Mouse (Mus musculus) lung, postnatal 4 days (tissue): ENCODE results near the gene Myocd.

Experiments used
- DNase-seq, 2 experiments: peaks; one replicate each; pipeline ENCODE4 v3.0.0; 2021

Gene Myocd

DNA sequence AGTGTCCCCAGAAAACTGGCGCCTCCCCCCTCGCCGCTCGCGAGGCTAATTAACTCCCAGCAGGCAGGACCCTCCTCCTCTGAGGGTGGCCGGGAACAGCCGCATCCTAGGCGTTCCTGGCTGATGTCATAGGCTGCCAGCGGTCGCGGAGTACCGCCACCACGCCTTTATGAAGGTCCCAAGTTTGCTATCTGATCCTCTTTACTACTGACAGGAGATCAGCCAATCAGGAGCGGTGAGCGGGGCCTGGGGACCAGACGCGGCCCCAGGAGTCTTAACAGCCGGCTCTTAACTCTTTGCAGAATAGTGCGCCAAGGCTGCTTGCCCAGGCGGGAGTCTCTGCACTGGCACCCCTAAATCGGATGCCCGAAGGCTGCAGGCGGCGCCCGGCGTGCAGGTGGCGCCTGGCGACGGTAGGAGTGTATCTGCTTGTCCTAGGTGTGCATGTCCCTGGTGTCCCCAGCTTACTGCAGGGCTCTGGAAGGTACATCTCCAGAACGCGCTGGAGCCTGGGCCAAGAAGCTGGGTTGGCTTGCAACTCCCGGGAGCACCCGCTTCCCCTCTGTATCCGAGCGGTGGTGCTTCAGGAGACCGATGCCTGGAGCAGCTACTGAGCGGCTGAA, at the start of gene Myocd:
Gene Myocd (minus strand): TSS at position 139 of the 623 bp plus-strand sequence.
- DNase-seq: peak; percentile 51 to 78

DNA sequence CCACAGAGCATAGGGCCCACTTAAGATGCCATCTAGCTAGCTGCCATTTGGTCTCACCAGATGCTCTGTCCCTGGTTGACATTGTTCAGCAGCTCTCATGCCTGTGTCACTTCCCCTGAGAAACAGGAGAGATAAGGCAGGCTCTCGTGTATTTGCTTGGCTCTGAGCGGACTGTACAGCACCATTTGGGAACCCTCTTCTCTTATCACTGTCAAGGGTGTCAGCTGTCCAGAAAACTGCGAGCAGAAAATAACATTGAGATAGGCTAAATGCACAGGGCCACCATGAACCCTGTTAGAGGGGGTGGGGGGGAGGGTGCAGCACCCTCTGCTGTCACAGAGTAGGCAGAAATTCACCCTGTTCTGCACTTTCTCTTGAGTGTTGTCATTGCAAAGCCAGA, 34.0 kb upstream of the Myocd start:
- no peak for DNase-seq

DNA sequence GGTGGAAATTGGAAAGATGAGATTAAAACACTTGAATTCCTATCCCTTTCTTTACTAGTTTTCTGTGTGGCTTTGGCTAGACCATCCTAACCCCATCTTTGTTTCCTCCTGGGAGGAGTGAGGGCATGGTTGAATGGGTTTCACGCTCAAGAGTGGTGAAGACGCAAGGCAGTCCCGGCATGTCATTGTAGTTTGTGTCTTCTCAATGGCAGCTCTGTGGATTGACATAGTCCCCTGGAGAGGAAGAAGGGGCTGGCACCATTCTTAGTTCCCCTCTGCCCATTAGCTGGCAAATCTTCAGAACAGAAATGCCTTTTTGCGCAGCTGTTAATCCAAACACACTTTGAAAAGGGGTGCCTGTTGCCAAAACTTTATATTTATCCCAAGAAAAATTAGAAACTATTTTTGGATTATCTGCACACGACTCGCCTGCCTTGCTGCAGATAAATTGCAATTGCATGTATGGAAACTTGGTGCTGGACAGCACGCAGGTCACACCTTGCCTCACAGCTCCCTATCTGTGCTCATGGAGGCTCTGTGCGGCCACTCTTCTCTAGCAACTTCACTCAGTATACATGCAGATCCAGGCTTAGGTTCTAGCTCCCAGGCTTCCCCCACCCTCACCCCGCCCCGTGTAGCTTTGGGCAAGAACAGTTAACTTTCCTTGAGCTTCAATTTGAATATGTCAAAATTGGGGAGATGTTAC, 24.5 kb upstream of the Myocd start:
- DNase-seq: peak in 1 of 2 experiments; percentile 26

DNA sequence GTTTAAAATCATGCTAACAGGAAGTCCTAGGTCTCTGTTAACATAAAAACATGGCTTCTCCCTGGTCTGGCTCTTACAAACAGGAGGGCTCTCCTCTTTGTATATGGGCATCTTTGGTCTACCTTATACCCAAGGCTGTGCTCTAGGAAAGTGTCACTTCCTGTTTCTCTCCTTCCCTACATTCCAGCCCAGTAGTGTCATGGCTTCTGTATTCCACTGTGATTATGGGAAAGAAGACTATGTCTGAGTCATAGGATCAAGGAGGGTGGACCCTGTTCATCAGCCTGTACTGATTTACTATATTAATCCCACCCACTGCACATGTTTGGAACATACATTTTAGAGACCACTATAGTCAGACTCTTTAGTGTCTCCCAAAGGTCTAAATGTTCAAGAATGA, 23.2 kb upstream of the Myocd start:
- no peak for DNase-seq

DNA sequence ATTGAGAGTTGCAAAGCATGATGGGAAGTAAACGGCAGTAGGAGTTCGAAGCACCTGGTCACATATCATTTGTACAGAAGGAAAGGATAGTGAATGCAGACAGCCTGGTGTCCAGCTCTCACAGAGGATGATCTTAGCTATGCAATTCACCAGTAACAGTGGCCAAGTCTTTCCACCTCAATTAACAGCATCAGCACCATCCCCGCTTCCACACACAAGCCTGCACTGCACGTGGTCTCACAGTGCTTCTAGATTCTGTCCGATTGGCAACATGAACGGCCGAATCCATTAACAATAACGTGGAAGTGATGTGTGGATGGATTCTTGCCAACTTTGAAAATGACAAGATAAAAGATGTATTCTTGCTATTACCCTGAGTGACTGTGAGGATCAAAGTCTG, 17.9 kb upstream of the Myocd start:
- DNase-seq: no peak

DNA sequence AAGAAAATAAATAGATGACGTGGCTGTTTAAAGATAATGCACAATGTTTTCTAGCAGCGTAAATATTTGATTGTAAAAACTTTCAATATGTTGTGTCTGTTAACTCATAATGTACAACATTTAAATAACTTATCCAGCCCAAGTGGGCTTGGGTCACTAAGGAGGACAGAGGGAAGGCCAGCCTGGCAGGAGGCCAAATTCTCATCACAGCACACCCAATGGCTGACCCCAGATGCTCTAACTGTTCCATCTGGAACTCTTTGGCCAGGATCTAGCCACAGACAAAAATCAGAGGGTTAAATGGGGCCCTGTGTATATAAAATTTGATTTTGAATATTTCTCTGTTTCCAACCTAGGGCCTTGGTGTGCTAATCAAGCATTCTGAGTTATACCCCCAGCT, 16.4 kb upstream of the Myocd start:
- peak in 1 of 2 experiments; percentile 44 for DNase-seq

DNA sequence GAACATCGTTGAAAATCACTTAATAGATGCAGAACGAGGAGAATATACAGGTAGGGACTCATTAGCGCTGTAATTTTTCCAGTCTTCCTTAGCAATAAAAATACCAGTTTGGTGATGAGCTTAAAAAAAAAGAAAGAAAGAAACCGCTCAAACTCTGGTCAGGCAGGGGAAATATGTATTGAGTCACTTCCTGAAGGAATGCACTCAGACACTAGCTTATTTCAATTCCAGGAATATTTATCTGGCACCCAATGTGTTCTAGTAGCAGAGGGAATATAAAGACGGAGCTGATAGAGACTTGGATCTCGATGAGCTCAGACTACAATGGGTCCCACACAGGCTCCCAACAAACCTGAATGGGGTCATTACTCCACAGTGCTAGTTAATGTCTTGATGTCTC, 5.7 kb upstream of the Myocd start:
- no peak for DNase-seq

DNA sequence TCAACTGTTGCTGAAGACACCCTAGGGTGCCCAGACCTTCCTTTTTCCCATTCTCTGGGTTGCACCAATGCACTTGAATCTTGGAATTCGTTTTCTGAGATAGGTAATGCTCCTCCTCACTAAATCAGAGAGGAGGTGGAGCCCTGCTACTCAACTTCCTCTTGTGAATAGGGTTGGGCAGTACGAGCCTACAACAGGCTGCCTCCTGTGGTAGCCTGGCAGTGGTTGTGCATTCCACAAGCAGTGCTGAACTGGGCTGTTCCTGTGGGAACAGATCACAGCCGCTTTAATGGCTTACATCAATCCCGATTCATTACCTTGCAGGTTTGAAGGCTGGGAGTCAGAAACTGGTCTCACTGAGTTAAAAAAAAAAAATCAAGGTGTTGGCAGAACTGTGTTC, 1.2 kb upstream of the Myocd start:
- peak in 1 of 2 experiments; percentile 32 for DNase-seq

DNA sequence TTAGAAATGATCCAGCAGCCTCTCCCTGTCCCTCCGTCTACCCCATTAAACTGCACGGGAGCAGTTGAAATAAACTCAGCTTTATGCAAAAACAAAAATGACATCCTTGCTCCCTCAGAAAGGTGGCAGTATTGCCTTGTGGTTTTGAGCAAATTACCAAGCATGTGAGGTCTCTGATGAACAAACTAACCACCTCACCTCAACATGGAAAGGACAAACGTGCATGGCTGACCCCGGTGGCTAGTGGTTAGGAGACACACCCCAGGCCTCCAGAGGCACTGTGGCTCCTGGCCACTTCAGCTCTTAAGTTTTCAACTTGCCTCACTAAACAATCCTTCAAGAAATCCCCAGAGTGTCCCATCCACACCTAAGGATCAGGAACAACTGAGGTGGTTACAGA, 1.5 kb downstream of the Myocd start:
- peak; percentile 25 to 28 for DNase-seq

DNA sequence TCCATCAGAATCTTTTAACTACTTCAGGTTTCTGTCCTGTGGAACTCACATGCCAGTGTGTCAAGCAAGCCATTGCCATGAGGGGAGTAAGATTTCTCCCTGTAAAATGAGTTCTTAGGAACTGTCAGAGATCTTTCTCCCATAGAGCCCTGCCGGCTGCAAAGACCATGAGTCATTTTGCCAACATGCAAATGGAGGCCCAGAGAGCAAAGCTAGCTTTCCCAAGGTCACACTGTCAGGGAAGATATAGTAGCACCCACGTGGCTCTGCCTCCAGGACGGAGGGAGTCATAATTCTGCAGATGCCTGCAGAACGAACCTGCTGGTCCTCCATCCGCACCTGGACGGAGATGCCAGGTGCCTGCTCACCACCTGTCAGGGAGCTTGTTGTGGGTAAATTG, 6.3 kb downstream of the Myocd start:
- no peak for DNase-seq

DNA sequence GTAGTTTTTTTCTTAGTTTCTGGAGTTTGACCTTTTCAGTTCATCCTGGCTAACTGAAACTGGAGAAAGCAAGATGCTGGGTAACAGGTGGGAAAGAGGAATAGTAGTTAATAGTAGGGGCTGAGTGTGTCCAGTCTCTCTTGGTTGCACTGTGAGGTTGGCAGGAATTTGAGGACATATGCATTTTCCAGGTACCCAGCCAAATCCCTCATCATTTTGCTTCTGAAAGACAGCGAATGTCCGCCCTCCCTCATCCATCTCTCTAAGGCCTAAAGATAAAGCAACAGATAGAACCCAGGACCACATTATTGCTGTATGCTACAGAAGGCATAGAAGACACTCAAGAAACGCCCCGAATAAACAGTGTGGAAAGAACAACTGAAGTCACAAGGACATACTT, 10.8 kb downstream of the Myocd start:
- DNase-seq: no peak

DNA sequence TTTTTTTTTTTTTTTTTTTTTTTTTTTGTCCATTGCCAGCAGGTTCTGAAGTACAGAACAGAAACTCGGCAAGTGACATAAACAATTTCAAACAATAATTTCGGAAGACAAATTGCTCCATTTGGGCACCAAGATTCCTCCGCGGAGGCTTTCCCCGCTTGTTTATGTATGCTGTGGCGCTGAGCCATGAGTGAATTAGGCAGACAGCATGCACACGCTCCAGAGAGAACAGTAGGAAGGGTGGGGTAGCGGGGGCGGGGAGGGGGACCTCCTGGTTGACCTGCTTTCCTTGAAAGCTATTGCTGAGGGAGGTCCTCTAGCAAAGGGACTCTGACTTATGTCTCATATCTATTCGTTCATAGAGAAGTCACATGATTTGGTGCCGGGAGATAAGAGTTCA, 13.6 kb downstream of the Myocd start:
- DNase-seq: peak; percentile 53 to 60

DNA sequence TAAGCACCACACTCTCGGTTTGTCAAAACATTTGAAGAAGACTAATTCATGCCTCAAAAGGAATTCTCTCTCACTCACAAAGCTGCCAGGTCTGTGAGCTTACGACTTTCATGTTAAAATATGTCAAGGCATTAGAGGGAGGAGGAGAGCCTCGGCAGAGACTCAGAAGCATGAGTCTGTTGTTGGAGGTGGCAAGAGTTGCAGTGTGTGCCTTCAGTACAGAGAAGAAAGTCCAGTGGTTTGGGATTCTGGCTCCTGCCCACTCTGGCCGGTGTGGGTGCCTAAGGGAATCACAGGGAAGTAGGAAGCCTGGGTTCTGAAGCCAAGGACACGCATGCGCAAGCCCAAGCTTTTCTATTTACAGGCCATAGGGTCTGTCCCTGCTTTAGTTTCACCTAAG, 14.2 kb downstream of the Myocd start:
- no peak for DNase-seq

DNA sequence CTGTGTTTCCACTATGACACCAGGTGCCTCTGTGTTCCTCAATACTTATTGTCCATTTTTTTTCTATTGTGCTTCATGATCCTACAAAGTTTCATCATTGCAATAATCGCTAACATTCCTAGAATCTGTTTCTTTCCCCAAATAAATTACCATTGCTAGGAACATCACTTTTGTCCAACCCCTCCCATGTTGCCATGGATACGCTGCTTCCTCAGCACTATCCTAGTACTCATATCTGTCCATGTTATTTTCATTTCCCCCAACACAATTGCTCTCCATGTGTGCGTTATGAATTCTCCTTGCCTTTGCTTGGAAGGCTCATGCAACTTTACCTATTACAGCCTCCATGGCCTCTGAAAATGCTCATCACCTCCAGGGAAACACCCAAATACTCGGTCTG, 19.4 kb downstream of the Myocd start:
- no peak for DNase-seq

DNA sequence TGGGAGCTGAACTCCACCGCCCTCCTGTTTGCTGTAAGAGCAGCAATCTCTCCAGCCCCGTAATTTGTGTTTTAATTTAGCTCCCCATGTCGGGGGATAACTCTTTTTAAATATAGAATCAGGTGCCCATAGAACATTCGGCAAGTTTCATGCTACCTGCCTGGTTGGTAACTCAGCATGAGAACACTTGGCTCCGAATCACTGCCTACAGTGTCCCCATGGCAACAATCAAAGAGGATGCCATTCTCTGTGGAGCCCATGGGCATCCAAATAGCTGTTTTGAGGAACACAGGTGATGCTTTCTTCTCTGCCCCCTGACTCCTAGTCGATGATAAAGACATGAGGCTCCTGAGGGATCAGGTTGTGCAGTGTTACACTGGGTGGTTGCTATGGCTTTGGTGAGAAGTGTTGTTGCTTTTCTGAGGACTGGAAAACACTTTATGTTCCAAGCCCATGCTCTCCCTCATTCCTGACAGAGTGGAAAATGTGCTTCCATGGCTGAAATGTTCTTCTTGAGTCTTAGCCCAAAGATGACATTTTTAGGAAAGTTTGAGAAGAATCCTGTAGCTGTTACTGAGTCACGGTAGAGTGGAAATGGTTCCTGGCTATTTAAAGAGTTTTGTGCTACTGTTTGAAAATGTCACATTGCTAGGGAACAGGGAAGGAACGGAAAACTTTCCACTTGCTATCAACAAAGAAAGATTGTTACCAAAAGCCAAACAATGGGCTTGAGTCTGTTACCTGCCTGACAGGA, 23.3 kb downstream of the Myocd start:
- DNase-seq: no peak

DNA sequence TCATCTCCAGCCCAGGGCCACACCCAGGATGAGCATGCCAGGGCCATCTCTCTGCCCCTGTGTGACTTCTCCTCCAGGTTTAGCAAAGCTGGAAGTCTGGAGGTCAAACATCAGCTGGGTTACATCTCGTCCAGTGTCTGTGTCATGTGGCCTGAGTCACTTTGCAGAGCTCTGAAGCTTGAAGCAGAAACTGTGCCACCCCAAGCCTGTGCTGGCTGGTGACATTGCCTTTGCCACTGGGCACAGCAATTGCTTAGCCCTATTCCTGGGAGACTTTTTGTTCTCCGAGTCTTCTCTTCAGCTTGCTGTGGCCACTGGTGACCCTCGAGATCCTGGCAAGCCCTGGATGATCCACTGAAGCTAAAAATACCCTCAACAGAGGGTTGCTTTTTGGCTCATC, 26.2 kb downstream of the Myocd start:
- DNase-seq: no peak

DNA sequence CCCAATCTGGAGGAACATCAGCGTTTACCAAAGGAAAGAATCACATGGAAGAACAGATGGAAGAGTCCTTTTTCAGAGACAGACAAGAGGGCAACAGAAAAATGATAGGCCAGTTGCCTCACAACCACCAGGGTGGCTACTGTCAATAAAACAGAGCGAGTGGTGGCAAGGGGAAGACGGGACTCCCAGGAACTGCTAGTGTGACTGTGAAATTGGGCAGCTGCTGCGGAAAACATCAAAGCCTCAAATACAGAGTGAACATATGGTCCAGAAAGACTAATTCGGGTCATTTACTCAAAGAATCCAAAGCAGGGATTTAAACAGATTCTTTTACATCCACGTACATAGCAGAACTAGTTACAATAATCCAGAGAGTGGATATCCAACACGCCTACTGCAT, 29.3 kb downstream of the Myocd start:
- DNase-seq: peak in 1 of 2 experiments; percentile 30

DNA sequence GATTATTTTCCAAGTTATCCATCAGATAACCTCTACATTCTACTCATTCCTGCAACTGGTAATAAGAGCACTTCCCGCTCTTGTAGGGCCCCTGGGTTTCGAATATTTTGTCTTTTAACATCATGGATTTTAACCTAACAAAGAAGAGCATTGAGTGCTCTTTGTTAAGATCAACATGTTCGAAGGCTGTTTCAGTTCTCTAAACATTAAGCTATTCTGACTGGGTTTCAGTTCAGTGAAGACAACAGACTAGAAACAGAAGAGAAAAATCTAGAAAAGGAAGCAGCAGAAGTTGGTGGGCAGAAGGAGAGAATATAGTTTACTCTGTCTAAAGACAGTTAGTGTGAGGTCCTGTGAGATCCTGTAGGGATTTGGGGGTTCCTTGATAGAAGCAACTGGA, 31.9 kb downstream of the Myocd start:
- no peak for DNase-seq

DNA sequence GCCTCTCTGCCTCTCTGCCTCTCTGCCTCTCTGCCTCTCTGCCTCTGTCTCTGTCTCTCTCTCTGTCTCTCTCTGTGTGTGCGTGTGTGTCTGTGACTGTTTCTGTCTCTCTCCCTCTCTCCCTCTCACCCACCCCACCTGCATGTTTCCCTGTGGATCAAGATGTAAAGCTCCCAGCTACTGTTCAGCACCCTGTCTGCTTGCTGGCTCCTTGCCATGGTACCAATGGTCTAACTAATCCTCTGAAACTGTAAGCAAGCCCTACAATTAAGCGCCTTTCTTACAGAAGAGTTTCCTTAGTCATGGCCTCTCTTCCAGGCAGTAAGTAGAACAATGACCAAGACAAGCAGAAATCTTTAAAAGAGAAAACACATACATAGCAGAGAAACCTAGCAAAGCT, 32.9 kb downstream of the Myocd start:
- no peak for DNase-seq

DNA sequence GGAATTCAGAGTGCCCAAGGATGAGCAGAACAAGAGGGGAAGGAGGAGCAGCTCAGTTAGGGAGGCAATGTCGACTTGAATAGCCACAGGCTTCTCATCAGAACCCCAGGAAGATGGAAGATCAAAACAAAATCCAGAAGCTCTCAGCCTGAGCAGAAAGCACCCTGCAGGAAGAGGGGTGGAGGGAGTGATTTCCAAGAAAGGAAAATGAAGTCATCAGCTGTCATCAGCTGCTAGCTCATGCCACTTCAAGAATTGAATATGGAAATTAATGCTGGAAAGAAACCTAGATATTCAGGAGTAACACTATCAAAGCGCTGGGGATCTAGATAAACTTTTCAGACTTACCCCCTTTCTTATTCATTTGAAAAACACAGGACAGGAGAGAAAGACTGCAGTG, 34.4 kb downstream of the Myocd start:
- no peak for DNase-seq

DNA sequence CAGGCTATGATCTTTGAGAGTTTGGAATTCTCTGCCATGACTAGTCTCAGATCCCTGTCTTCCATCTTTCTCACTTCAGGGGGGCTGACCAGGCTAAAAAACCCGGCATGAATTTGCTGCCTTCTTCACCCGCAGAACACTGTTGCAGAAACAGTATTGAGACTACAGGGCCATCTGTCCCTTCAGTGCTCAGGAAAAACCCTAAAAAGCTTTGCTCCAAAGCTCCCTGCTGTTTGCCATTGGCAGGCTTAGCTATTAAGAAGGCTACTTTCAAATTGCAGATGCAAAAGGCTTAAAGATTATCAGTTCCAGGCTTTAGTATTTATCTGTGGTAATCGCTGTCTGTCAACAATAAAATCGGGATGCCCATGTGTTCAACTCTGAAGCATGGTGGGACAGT, 38.0 kb downstream of the Myocd start:
- DNase-seq: no peak

DNA sequence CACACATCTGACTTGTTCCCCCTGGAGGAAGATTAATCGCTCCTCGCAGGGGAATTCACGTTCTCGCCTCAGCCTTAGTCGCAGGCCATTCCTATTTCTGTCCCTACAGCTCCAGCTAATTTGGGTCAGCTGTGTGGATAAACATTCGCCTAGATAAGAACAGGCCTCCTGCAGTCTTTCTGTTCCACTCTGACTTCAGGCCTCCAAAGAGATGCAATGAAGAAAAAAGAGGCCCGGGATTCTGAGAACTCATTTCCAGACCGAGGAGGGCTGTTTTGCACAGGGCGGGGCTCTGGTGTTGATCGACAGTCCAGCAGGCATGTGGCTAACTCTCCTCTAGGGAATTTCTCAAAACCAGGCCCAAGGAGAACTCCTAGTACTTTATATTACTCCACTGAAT, 43.0 kb downstream of the Myocd start:
- no peak for DNase-seq

DNA sequence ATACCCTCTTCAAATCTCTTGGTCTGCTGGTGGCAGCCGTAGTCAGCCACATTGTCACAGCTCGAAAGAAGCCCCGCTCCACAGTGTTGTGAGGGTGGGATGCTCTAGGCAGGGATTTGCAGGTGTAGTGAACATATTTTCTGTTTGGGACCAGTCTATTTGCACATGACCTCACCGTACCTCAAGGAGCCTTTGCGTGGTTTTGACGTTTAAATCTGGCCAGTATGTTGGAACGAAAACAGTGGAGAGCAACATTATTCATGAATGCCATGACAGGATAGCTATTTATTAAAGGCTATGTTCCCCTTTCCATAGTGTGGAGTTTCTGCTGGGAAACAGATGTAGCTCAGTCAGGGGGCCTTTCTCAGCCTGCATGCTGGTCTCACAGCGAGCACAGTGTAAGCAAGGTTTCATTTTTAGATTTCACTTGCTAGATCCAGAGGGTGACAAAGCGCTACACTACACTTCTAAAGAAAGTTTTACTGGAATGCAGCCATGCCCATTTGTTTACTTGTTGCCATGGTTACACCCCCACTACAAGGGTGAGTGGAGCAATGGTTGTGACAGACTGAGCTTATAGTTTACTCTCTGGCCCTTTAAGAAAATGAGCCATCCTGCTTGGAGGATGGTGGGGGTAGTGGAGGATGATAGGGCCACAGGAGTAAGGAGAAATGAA, 54.7 kb downstream of the Myocd start:
- DNase-seq: peak in 1 of 2 experiments; percentile 62

DNA sequence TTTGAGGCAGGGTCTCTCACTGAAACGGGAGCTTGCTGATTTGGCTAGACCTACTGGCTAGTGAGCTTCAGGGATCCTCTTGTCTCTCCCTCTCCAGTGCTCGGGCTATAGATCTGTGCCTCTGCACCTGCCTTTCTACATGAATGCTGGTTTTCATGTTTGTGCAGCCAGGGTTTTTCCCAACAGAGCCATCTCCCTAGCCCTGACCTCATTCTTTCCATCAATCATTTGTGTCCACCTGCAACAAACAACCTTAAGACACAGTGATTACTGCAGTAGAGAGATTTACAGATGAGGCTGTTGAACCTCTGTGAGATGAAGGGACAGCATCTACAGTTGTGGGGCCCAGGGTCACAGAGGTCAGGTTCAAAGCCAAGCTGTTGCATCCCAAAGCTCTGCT, 56.0 kb downstream of the Myocd start:
- no peak for DNase-seq
